Mouse (Mus musculus): ENCODE measurements around the gene Iqcg. TPM values are rescaled to one million over a fixed set of nuclear protein-coding genes. Genes with fewer than 3 reads are reported as not detected.

Iqcg gene
- polyA plus RNA-seq, 1 experiment = 0.80 TPM

- TF ChIP-seq TCF3 (IDR thresholded peaks at IDR 0.05; ENCODE audit: insufficient read length, low read depth) (no peak), POLR2A (IDR thresholded peaks at IDR 0.05; ENCODE audit: insufficient read length, low read depth) (no peak), MYOG (IDR thresholded peaks at IDR 0.05; ENCODE audit: control insufficient read depth in 1 of 3, insufficient read depth in 1 of 3, insufficient read length in 2 of 3, low read depth in 2 of 3) (no peak), REST (IDR thresholded peaks at IDR 0.05; ENCODE audit: insufficient read depth, insufficient read length) (no peak), SRF (IDR thresholded peaks at IDR 0.05; ENCODE audit: control insufficient read depth, insufficient read length, low read depth) (no peak), MAX (IDR thresholded peaks at IDR 0.05; ENCODE audit: low read depth) (no peak), E2F4 (IDR thresholded peaks at IDR 0.05; ENCODE audit: insufficient read depth) (no peak), CEBPB (IDR thresholded peaks at IDR 0.05; ENCODE audit: insufficient read depth, poor library complexity, severe bottlenecking) (no peak), MYOD1 (IDR thresholded peaks at IDR 0.05; ENCODE audit: control insufficient read depth in 1 of 3, insufficient read length in 2 of 3, low read depth in 2 of 3) (no peak), TCF12 (IDR thresholded peaks at IDR 0.05; ENCODE audit: insufficient read depth, poor library complexity, severe bottlenecking) (no peak)
- H3ac ChIP-seq (ENCODE audit: control insufficient read depth, insufficient read length) = no peak overlapping the region
- H3K79me2 ChIP-seq (ENCODE audit: control insufficient read depth, insufficient read depth) = no peaks in the 10 kb centered on the region
Measured at GRCm38 (mm10) chr16:32992158-32992557, 63.9 kb downstream of the Iqcg start.

GRCm38 (mm10) chr16:32984631-32985030 is 71.4 kb downstream of the Iqcg start:
- H3K4me2 ChIP-seq (ENCODE audit: low read depth) = no peak overlapping the region
- H3K36me3 ChIP-seq (ENCODE audit: control insufficient read depth, insufficient read depth) = peaks cover 20% of the 10 kb centered on the region
- TF ChIP-seq USF1 (IDR thresholded peaks at IDR 0.05; ENCODE audit: low read depth) (no peak), MYOD1 (IDR thresholded peaks at IDR 0.05; ENCODE audit: control insufficient read depth in 1 of 3, insufficient read length in 2 of 3, low read depth in 2 of 3) (no peak), CEBPB (IDR thresholded peaks at IDR 0.05; ENCODE audit: insufficient read depth, poor library complexity, severe bottlenecking) (no peak), POLR2AphosphoS2 (IDR thresholded peaks at IDR 0.05; ENCODE audit: insufficient read length, low read depth) (no peak), SRF (IDR thresholded peaks at IDR 0.05; ENCODE audit: control insufficient read depth, insufficient read length, low read depth) (no peak), TCF3 (IDR thresholded peaks at IDR 0.05; ENCODE audit: insufficient read length, low read depth) (no peak), REST (IDR thresholded peaks at IDR 0.05; ENCODE audit: insufficient read depth, insufficient read length) (no peak), MYOG (IDR thresholded peaks at IDR 0.05; ENCODE audit: control insufficient read depth in 1 of 3, insufficient read depth in 1 of 3, insufficient read length in 2 of 3, low read depth in 2 of 3) (no peak), E2F4 (IDR thresholded peaks at IDR 0.05; ENCODE audit: insufficient read depth) (no peak)
- no peak overlapping the region for H3K4me3 ChIP-seq
- no peak overlapping the region for H3ac ChIP-seq (ENCODE audit: control insufficient read depth, insufficient read length)
- no peaks in the 10 kb centered on the region for H3K79me2 ChIP-seq (ENCODE audit: control insufficient read depth, insufficient read depth)
- H3K27me3 ChIP-seq (ENCODE audit: control insufficient read depth, insufficient read depth, insufficient read length) = no peaks in the 10 kb centered on the region

More at GRCm38 (mm10) chr16:32992158-32992557, 63.9 kb downstream of the Iqcg start:
- Histone ChIP-seq H3K27me3 (ENCODE audit: control insufficient read depth, insufficient read depth, insufficient read length) (no peaks in the 10 kb centered on the region), H3K4me3 (no peak overlapping the region), H3K4me2 (ENCODE audit: low read depth) (no peak overlapping the region), H3K36me3 (ENCODE audit: control insufficient read depth, insufficient read depth) (peaks cover 32% of the 10 kb centered on the region)

- Histone ChIP-seq H3K4me3 (no peak overlapping the region), H3K27me3 (ENCODE audit: control insufficient read depth, insufficient read depth, insufficient read length) (no peaks in the 10 kb centered on the region), H3K4me2 (ENCODE audit: low read depth) (no peak overlapping the region), H3ac (ENCODE audit: control insufficient read depth, insufficient read length) (no peak overlapping the region), H3K36me3 (ENCODE audit: control insufficient read depth, insufficient read depth) (peaks cover 26% of the 10 kb centered on the region), H3K79me2 (ENCODE audit: control insufficient read depth, insufficient read depth) (no peaks in the 10 kb centered on the region)
- TF ChIP-seq E2F4 (IDR thresholded peaks at IDR 0.05; ENCODE audit: insufficient read depth) (no peak), POLR2AphosphoS2 (IDR thresholded peaks at IDR 0.05; ENCODE audit: insufficient read length, low read depth) (no peak), POLR2A (IDR thresholded peaks at IDR 0.05; ENCODE audit: insufficient read length, low read depth) (no peak), SRF (IDR thresholded peaks at IDR 0.05; ENCODE audit: control insufficient read depth, insufficient read length, low read depth) (no peak), MYOD1 (IDR thresholded peaks at IDR 0.05; ENCODE audit: control insufficient read depth in 1 of 3, insufficient read length in 2 of 3, low read depth in 2 of 3) (no peak), MAX (IDR thresholded peaks at IDR 0.05; ENCODE audit: low read depth) (no peak), REST (IDR thresholded peaks at IDR 0.05; ENCODE audit: insufficient read depth, insufficient read length) (no peak), TCF3 (IDR thresholded peaks at IDR 0.05; ENCODE audit: insufficient read length, low read depth) (no peak), USF1 (IDR thresholded peaks at IDR 0.05; ENCODE audit: low read depth) (no peak), TCF12 (IDR thresholded peaks at IDR 0.05; ENCODE audit: insufficient read depth, poor library complexity, severe bottlenecking) (no peak), MYOG (IDR thresholded peaks at IDR 0.05; ENCODE audit: control insufficient read depth in 1 of 3, insufficient read depth in 1 of 3, insufficient read length in 2 of 3, low read depth in 2 of 3) (no peak), CEBPB (IDR thresholded peaks at IDR 0.05; ENCODE audit: insufficient read depth, poor library complexity, severe bottlenecking) (no peak)
Measured at GRCm38 (mm10) chr16:32981405-32981804, 74.6 kb downstream of the Iqcg start.

GRCm38 (mm10) chr16:32980227-32980626 is 75.8 kb downstream of the Iqcg start:
- Histone ChIP-seq H3K27me3 (ENCODE audit: control insufficient read depth, insufficient read depth, insufficient read length) (no peaks in the 10 kb centered on the region), H3K4me2 (ENCODE audit: low read depth) (no peak overlapping the region), H3K79me2 (ENCODE audit: control insufficient read depth, insufficient read depth) (no peaks in the 10 kb centered on the region), H3K36me3 (ENCODE audit: control insufficient read depth, insufficient read depth) (peaks cover 33% of the 10 kb centered on the region), H3ac (ENCODE audit: control insufficient read depth, insufficient read length) (no peak overlapping the region), H3K4me3 (no peak overlapping the region)
- no peak for TF ChIP-seq REST (IDR thresholded peaks at IDR 0.05; ENCODE audit: insufficient read depth, insufficient read length)
- no peak for TF ChIP-seq E2F4 (IDR thresholded peaks at IDR 0.05; ENCODE audit: insufficient read depth)
- no peak for TF ChIP-seq MAX (IDR thresholded peaks at IDR 0.05; ENCODE audit: low read depth)
- TF ChIP-seq MYOG (IDR thresholded peaks at IDR 0.05; ENCODE audit: control insufficient read depth in 1 of 3, insufficient read depth in 1 of 3, insufficient read length in 2 of 3, low read depth in 2 of 3) = no peak
- TF ChIP-seq CEBPB (IDR thresholded peaks at IDR 0.05; ENCODE audit: insufficient read depth, poor library complexity, severe bottlenecking) = no peak
- no peak for TF ChIP-seq SRF (IDR thresholded peaks at IDR 0.05; ENCODE audit: control insufficient read depth, insufficient read length, low read depth)
- no peak for TF ChIP-seq USF1 (IDR thresholded peaks at IDR 0.05; ENCODE audit: low read depth)
- no peak for TF ChIP-seq POLR2AphosphoS2 (IDR thresholded peaks at IDR 0.05; ENCODE audit: insufficient read length, low read depth)
- no peak for TF ChIP-seq POLR2A (IDR thresholded peaks at IDR 0.05; ENCODE audit: insufficient read length, low read depth)
- TF ChIP-seq TCF3 (IDR thresholded peaks at IDR 0.05; ENCODE audit: insufficient read length, low read depth) = no peak
- TF ChIP-seq TCF12 (IDR thresholded peaks at IDR 0.05; ENCODE audit: insufficient read depth, poor library complexity, severe bottlenecking) = no peak
- no peak for TF ChIP-seq MYOD1 (IDR thresholded peaks at IDR 0.05; ENCODE audit: control insufficient read depth in 1 of 3, insufficient read length in 2 of 3, low read depth in 2 of 3)

All from myocyte (in vitro differentiated cells).